Mouse (Mus musculus) urinary bladder, postnatal 0 days (tissue): ENCODE results near the gene Olfr976. TPM values are rescaled to one million over a fixed set of nuclear protein-coding genes. Genes with fewer than 3 reads are reported as not detected.

Source experiments
- polyA plus RNA-seq: library from polyadenylated mRNA; unstranded; fragments of >200 nt; fragmentation: Nextera tagmentation; extraction: Ambion mirVana; gene quantifications from 2 replicates; pipeline ENCODE4 v1.2.1, GENCODE M21; 2015

Gene Olfr976
- polyA plus RNA-seq: not detected in 2 replicates

DNA sequence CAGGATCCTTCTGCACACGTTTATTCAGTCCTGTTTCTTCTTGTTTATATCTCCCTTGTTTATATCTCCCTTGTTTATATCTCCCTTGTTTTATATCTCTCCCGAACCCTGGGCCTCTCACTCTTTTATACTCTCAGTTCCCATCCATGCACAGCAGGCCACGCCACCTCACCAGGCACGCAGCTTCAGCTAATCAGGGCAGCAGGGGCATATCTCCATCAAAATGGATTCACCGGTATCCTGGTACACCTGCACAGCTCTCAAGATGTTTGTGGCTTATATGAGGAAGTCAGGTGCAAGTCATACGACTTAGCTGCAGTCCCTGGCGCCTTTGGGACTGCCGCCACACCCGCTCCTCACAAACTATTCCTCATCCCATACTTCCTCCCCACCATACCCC, at the start of gene Olfr976:
Gene Olfr976 (minus strand): TSS at position 101 of the 400 bp plus-strand sequence.

GRCm38 (mm10) chr9:40009482-40009881, 48.5 kb upstream of the Olfr976 start, which contains the start of gene Olfr980:
Olfr980 (minus strand) TSS chr9:40009582.

DNA sequence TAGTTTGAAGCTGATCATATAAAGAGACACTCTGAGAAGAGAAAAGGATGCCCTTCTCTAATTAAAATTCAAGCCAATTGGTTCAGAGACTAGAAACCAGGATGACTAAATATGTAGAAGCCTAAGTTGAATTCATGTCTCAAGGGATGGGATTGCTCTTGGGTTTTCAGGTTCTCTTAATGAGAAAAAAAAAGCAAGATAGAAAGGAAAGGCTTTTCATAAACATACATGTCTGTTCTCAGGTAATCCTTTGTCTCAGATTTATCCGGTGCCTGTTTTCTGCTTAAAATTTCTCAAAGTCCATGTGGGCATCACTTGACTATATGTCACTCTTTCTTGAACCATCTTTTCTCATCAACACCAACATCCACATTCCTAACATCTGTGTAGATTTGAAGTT, 42.4 kb upstream of the Olfr976 start, which contains the start of gene Olfr979:
Gene Olfr979 (minus strand): TSS at position 101 of the 400 bp plus-strand sequence.

DNA sequence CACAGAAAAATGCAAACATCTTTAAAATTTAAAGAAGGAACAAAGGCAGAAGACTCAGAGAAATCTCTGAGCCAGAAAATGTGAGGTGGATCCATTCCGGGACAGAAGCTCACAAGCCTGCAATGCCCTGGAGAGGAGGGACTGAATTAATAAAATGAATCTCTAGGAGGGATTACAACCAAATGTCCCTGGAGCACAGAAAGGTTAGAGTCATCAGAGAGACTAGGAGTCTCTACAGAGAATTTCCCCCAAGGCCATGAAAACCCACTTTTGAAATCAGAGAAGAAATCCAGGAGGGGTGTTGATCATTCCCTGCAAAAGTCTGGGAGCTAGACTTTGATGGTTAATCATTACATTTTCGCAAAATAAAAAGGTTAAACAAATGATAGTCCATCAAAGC, 30.9 kb upstream of the Olfr976 start, which contains the start of gene Olfr978:
Gene Olfr978 (plus strand): TSS at position 301 of the 400 bp plus-strand sequence.

DNA sequence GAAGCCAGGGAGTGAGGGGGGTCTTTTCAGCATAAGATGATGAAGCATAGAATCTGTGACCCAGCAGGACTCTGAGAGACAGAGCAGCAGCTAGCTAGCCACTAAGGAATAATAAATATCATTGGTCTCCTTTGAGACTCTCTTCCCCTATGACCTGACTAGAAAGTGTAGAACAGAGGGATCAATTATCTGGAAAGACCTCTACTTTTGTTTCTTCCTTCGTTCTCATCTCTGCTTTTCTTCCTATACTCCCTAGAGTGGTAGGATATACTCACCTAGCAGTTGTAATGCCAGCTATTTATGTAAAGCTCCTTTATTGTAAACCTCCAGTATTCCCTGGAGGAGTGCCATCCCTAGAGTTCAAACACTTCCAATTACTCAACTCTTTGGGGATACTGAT, 9.0 kb downstream of the Olfr976 start, which contains the start of gene Olfr975:
Gene Olfr975 (minus strand): TSS at position 101 of the 400 bp plus-strand sequence.

GRCm38 (mm10) chr9:39937201-39937600, 23.7 kb downstream of the Olfr976 start, which contains the start of gene Olfr974:
Olfr974 (plus strand) TSS chr9:39937501.

DNA sequence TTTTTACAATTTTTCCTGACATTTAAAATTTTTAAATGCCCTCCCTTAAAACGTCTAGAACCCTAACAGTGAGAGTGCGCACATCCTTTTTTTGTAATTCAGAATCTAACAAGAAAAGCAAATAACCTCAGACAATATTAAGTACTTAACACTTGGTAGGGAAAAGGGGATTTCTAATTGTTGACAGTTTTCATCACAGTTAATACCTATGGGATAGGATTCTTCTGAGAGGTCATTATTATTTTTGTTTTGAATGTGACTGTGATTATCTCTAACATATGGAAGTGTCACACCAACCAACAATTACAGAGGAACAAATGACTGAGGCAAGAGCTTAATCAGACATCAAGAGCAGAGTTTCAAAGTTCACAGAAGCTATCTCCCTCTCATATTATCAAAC, 53.9 kb downstream of the Olfr976 start, which contains the start of gene Olfr229:
Gene Olfr229 (plus strand): TSS at position 301 of the 400 bp plus-strand sequence.

Other genes with a start within 250 kb of the Olfr976 start
- gene Olfr965, start 249.8 kb downstream of the Olfr976 start, polyA plus RNA-seq: not detected in 2 replicates
- not detected in 2 replicates for gene Olfr150, start 230.2 kb downstream of the Olfr976 start, polyA plus RNA-seq
- gene Olfr967, start 214.9 kb downstream of the Olfr976 start, polyA plus RNA-seq: not detected in 2 replicates
- not detected in 2 replicates for gene Olfr968, start 177.9 kb downstream of the Olfr976 start, polyA plus RNA-seq
- not detected in 2 replicates for gene Olfr969, start 170.2 kb downstream of the Olfr976 start, polyA plus RNA-seq
- not detected in 2 replicates for gene Olfr970, start 152.3 kb downstream of the Olfr976 start, polyA plus RNA-seq
- gene Olfr971, start 124.3 kb downstream of the Olfr976 start, polyA plus RNA-seq: not detected in 2 replicates
- not detected in 2 replicates for gene Olfr972, start 94.7 kb downstream of the Olfr976 start, polyA plus RNA-seq
- not detected in 2 replicates for gene Olfr229, start 53.8 kb downstream of the Olfr976 start, polyA plus RNA-seq
- gene Olfr974, start 23.6 kb downstream of the Olfr976 start, polyA plus RNA-seq: not detected in 2 replicates
- gene Olfr975, start 9.1 kb downstream of the Olfr976 start, polyA plus RNA-seq: not detected in 2 replicates
- gene Olfr978, start 31.0 kb upstream of the Olfr976 start, polyA plus RNA-seq: not detected in 2 replicates
- not detected in 2 replicates for gene Olfr979, start 42.3 kb upstream of the Olfr976 start, polyA plus RNA-seq
- gene Olfr980, start 48.4 kb upstream of the Olfr976 start, polyA plus RNA-seq: not detected in 2 replicates
- not detected in 2 replicates for gene Olfr981, start 60.3 kb upstream of the Olfr976 start, polyA plus RNA-seq
- gene Olfr982, start 112.7 kb upstream of the Olfr976 start, polyA plus RNA-seq: not detected in 2 replicates
- gene Olfr983, start 132.5 kb upstream of the Olfr976 start, polyA plus RNA-seq: not detected in 2 replicates
- not detected in 2 replicates for gene Olfr984, start 153.1 kb upstream of the Olfr976 start, polyA plus RNA-seq
- gene Olfr985, start 169.1 kb upstream of the Olfr976 start, polyA plus RNA-seq: not detected in 2 replicates
- not detected in 2 replicates for gene Tmem225, start 187.0 kb upstream of the Olfr976 start, polyA plus RNA-seq
- not detected in 2 replicates for gene Olfr986, start 219.8 kb upstream of the Olfr976 start, polyA plus RNA-seq
- gene Zfp202, start 231.2 kb upstream of the Olfr976 start, polyA plus RNA-seq: 2.4 and 2.5 TPM in 2 replicates